Mouse (Mus musculus) hindbrain, embryonic 12.5 days (tissue): ENCODE data around the gene Pde10a. TPM values are rescaled to one million over a fixed set of nuclear protein-coding genes. Genes with fewer than 3 reads are reported as not detected.

ENCODE experiments used
- ATAC-seq: fragments of 200-750 bp; cut with Nextera tagmentation; 2 replicates; pipeline ENCODE4 v1.8.0; 2017; ENCODE audit warnings: moderate TSS enrichment; ENCODE audit not compliant: low FRiP score
- H3K27ac ChIP-seq: fragments of 300-500 bp; sonication (generic); 2 replicates; pipeline ENCODE4 v1.5.1; 2016; ENCODE audit warnings: mild to moderate bottlenecking
- H3K27me3 ChIP-seq: fragments of 300-500 bp; sonication (generic); 2 replicates; pipeline ENCODE4 v1.6.1; 2016; ENCODE audit warnings: mild to moderate bottlenecking
- H3K36me3 ChIP-seq: fragments of 300-500 bp; sonication (generic); 2 replicates; pipeline ENCODE4 v1.6.1; 2016; ENCODE audit warnings: mild to moderate bottlenecking
- H3K4me1 ChIP-seq: fragments of 300-500 bp; sonication (generic); 2 replicates; pipeline ENCODE4 v1.6.1; 2016
- H3K4me2 ChIP-seq: fragments of 300-500 bp; sonication (generic); replicated peaks from 2 replicates; pipeline ENCODE4 v1.6.1; 2016; ENCODE audit warnings: mild to moderate bottlenecking
- H3K4me3 ChIP-seq: fragments of 300-500 bp; sonication (generic); 2 replicates; pipeline ENCODE4 v1.5.1; 2016; ENCODE audit warnings: mild to moderate bottlenecking
- H3K9ac ChIP-seq: fragments of 300-500 bp; sonication (generic); 2 replicates; pipeline ENCODE4 v1.6.1; 2016; ENCODE audit warnings: mild to moderate bottlenecking, moderate library complexity
- H3K9me3 ChIP-seq: fragments of 300-500 bp; sonication (generic); replicated peaks from 2 replicates; pipeline ENCODE4 v1.6.1; 2016; ENCODE audit warnings: mild to moderate bottlenecking
- WGBS: fragments of 180-500 bp; shearing (Covaris S2); methylation state at CpG from one replicate; pipeline ENCODE4 v1.1.7; 2016; 5-methylcytosine and 5-hydroxymethylcytosine counted together
- polyA plus RNA-seq: library from polyadenylated mRNA; unstranded; fragments of >200 nt; fragmentation: Nextera tagmentation; extraction: Ambion mirVana; gene quantifications from 2 replicates; pipeline ENCODE4 v1.2.1, GENCODE M21; 2016

Gene Pde10a
- polyA plus RNA-seq, 1 experiment from 2014 or later, result 13.9 TPM

GRCm38 (mm10) chr17:8745334-8745733, 220.2 kb downstream of the Pde10a start:
- Histone ChIP-seq H3K36me3 (no peaks in the 10 kb centered on the region), H3K9me3 (no peaks in the 10 kb centered on the region), H3K4me3 (no peak overlapping the region), H3K27me3 (no peaks in the 10 kb centered on the region), H3K4me2 (no peak overlapping the region), H3K4me1 (no peaks in the 10 kb centered on the region), H3K27ac (no peak overlapping the region), H3K9ac (no peak overlapping the region)
- WGBS, result 71% methylated on average over 1 of the region's 1 CpGs
- no peak for ATAC-seq

DNA sequence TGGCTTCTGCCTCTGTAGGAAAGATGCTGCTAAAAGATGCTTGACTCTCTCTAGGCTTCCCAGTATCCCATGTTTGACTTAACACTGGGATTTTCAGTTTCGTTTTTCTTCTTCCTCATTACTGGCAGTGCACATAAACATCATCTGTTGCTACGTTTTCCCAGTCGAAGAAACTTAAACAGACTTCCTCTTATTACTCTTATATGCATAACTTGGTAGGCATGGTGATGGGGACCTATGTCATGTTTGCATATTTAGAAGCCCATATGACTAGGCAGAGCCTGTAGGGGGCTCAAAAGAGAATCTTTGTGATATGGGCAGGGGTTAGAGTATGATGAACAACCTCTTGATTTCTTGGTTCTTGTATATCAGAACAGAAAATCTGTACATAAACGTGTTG, 224.3 kb downstream of the Pde10a start:
- no peak overlapping the region for H3K9ac ChIP-seq
- H3K9me3 ChIP-seq, result no peaks in the 10 kb centered on the region
- no peaks in the 10 kb centered on the region for H3K4me1 ChIP-seq
- no peaks in the 10 kb centered on the region for H3K27me3 ChIP-seq
- 78% methylated on average over 4 of the region's 4 CpGs for WGBS
- no peak overlapping the region for H3K4me2 ChIP-seq
- H3K27ac ChIP-seq, result no peak overlapping the region
- no peak overlapping the region for H3K4me3 ChIP-seq
- H3K36me3 ChIP-seq, result no peaks in the 10 kb centered on the region
- no peak for ATAC-seq

GRCm38 (mm10) chr17:8757576-8757975, 232.4 kb downstream of the Pde10a start:
- ATAC-seq, result no peak
- Histone ChIP-seq H3K9ac (no peak overlapping the region), H3K36me3 (no peaks in the 10 kb centered on the region), H3K4me3 (no peak overlapping the region), H3K4me1 (no peaks in the 10 kb centered on the region), H3K9me3 (no peaks in the 10 kb centered on the region), H3K27ac (no peak overlapping the region), H3K27me3 (no peaks in the 10 kb centered on the region), H3K4me2 (no peak overlapping the region)
- WGBS, result 91% methylated on average over 5 of the region's 5 CpGs

DNA sequence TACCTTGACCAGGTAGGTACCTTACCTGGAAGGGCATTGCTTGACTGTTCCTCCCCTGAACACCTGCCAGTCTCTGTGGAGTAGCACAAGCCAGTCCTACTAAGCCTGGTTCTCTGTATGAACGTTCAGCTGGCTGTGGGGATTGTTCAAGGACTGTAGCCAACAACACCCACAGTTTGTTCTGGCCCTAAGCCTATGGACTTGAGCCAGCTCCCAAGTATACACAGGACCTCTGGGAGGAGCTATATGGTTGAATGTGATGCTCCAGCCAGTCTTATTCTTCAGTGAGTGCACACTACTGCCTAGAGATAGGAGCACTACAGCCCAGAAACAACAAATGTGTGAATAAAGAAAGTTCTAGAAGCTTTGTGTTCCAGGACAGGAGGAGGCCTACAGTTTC, 238.1 kb downstream of the Pde10a start:
- Histone ChIP-seq H3K4me1 (no peaks in the 10 kb centered on the region), H3K4me2 (no peak overlapping the region), H3K27ac (no peak overlapping the region), H3K36me3 (no peaks in the 10 kb centered on the region), H3K9me3 (no peaks in the 10 kb centered on the region), H3K9ac (no peak overlapping the region), H3K27me3 (no peaks in the 10 kb centered on the region), H3K4me3 (no peak overlapping the region)
- ATAC-seq, result no peak
- 67% methylated on average over 1 of the region's 1 CpGs for WGBS

- no peaks in the 10 kb centered on the region for H3K27me3 ChIP-seq
- ATAC-seq, result no peak
- no peaks in the 10 kb centered on the region for H3K36me3 ChIP-seq
- H3K9me3 ChIP-seq, result no peaks in the 10 kb centered on the region; the same call in 1 of the 2 replicates
- no peak overlapping the region for H3K9ac ChIP-seq
- H3K4me3 ChIP-seq, result no peak overlapping the region
- H3K4me1 ChIP-seq, result no peaks in the 10 kb centered on the region
- no peak overlapping the region for H3K27ac ChIP-seq
- H3K4me2 ChIP-seq, result no peak overlapping the region
- WGBS, result 86% methylated on average over 5 of the region's 5 CpGs
These were observed 240.9 kb downstream of the Pde10a start for GRCm38 (mm10) chr17:8765987-8766576.

GRCm38 (mm10) chr17:8769155-8769554, 244.0 kb downstream of the Pde10a start:
- 85% methylated on average over 1 of the region's 1 CpGs for WGBS
- no peak overlapping the region for H3K4me3 ChIP-seq
- H3K4me2 ChIP-seq, result no peak overlapping the region
- no peaks in the 10 kb centered on the region for H3K4me1 ChIP-seq
- H3K36me3 ChIP-seq, result no peaks in the 10 kb centered on the region
- no peak overlapping the region for H3K27ac ChIP-seq
- H3K9me3 ChIP-seq, result no peaks in the 10 kb centered on the region; the same call in 1 of the 2 replicates
- no peak for ATAC-seq
- no peak overlapping the region for H3K9ac ChIP-seq
- no peaks in the 10 kb centered on the region for H3K27me3 ChIP-seq

DNA sequence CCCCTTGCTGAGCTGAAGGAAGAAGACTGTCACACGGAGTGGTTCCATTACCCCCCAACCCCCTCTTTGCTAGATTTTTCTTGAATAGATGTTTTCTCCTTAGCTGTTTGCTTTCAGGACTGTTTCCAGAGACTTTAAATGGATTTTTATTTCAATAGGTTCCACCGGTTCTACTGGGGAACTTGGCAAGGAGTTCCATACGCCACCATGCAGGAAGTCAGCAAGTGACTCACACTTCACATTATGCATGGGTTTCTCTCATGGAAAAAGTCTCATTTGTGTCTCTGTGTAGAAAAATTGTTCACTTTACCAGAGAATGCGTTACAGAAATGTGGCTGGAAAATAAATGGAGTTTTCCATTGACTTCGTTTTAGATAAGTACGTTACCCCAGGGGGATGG, 248.2 kb downstream of the Pde10a start:
- Histone ChIP-seq H3K9me3 (no peaks in the 10 kb centered on the region; the same call in 1 of the 2 replicates), H3K4me1 (0 out of 2 replicates have a peak, but pooled peaks cover 4% of the 10 kb centered on the region), H3K4me3 (no peak overlapping the region), H3K4me2 (no peak overlapping the region), H3K27ac (no peak overlapping the region), H3K9ac (no peak overlapping the region), H3K36me3 (no peaks in the 10 kb centered on the region), H3K27me3 (no peaks in the 10 kb centered on the region)
- ATAC-seq, result no peak
- 88% methylated on average over 6 of the region's 6 CpGs for WGBS

DNA sequence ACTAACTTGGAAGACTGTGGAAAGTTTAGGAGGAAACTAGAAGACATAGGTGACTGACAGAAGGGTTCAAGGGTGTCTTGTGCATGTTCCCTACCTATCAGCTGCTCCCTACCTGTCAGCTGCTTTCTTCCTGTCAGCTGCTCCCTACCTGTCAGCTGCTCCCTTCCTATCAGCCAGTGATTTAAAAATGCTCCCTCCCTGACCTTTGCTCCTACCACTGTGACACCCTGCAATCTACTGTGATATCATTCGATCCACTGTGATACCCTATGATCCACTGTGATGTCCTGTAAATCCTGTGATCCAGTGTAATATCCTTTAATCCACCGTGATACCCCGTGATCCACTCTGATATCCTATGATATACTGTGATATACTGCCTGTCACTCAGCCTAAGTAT, 249.1 kb downstream of the Pde10a start:
- Histone ChIP-seq H3K36me3 (no peaks in the 10 kb centered on the region), H3K4me2 (no peak overlapping the region), H3K27ac (no peak overlapping the region), H3K4me1 (0 out of 2 replicates have a peak, but pooled peaks cover 4% of the 10 kb centered on the region), H3K27me3 (no peaks in the 10 kb centered on the region), H3K4me3 (no peak overlapping the region), H3K9me3 (no peaks in the 10 kb centered on the region; the same call in 1 of the 2 replicates), H3K9ac (no peak overlapping the region)
- no peak for ATAC-seq
- 82% methylated on average over 3 of the region's 3 CpGs for WGBS

- H3K4me3 ChIP-seq, result no peak overlapping the region
- WGBS, result 81% methylated on average over 11 of the region's 11 CpGs
- no peaks in the 10 kb centered on the region for H3K36me3 ChIP-seq
- no peak overlapping the region for H3K27ac ChIP-seq
- 0 out of 2 replicates have a peak, but pooled peaks cover 4% of the 10 kb centered on the region for H3K4me1 ChIP-seq
- no peak overlapping the region for H3K4me2 ChIP-seq
- ATAC-seq, result no peak
- no peak overlapping the region for H3K9ac ChIP-seq
- H3K9me3 ChIP-seq, result no peaks in the 10 kb centered on the region
- H3K27me3 ChIP-seq, result no peaks in the 10 kb centered on the region
These were observed 250.5 kb downstream of the Pde10a start for GRCm38 (mm10) chr17:8775571-8776161.

DNA sequence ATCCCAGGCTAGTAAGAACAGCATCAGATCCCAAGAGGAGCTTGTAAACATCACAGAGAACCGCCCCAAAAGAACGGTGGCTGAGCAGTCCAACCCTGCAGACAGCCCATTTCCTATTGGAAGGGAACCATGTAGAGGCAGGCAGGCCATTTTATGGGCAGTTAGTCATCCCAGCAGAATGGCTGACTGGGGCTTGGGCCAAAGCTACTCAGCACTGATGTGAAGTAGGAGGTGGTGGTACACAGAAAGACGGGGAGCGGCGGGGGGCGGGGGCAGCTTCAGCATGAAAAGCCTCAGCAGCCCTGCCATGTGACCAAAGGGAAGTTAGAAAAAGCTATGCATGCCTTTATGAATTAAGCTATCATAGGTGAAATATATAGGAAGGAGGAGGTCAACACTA, 252.5 kb downstream of the Pde10a start:
- no peaks in the 10 kb centered on the region for H3K36me3 ChIP-seq
- ATAC-seq, result no peak
- no peak overlapping the region for H3K9ac ChIP-seq
- no peaks in the 10 kb centered on the region for H3K9me3 ChIP-seq
- no peak overlapping the region for H3K4me2 ChIP-seq
- 91% methylated on average over 6 of the region's 6 CpGs for WGBS
- 0 out of 2 replicates have a peak, but pooled peaks cover 4% of the 10 kb centered on the region for H3K4me1 ChIP-seq
- H3K27ac ChIP-seq, result no peak overlapping the region
- no peaks in the 10 kb centered on the region for H3K27me3 ChIP-seq
- H3K4me3 ChIP-seq, result no peak overlapping the region

- no peak for ATAC-seq
- 0 out of 2 replicates have a peak, but pooled peaks cover 4% of the 10 kb centered on the region for H3K4me1 ChIP-seq
- WGBS, result 65% methylated on average over 5 of the region's 5 CpGs
These were observed 253.7 kb downstream of the Pde10a start for GRCm38 (mm10) chr17:8778839-8779238.

DNA sequence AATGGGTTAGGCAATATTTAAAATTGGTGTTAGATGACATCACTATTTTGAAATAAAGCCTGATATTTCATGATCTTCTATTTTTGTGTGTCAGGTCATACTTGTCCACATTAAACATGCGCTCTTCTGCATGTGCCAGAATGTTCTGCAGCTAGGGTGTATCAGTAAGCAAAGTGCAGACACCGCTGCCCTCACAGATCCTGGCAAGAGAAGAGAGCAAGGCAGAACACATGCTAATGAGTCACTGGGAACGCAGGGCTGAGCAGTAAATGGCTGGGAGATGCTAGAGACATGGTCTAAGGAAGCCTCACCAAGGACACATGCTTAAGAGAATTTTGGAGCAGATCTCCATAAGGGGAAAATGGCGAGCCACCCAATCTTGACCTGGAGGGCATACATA, 255.3 kb downstream of the Pde10a start:
- Histone ChIP-seq H3K27me3 (no peaks in the 10 kb centered on the region), H3K4me1 (0 out of 2 replicates have a peak, but pooled peaks cover 4% of the 10 kb centered on the region), H3K9me3 (no peaks in the 10 kb centered on the region), H3K36me3 (no peaks in the 10 kb centered on the region), H3K4me2 (no peak overlapping the region), H3K4me3 (no peak overlapping the region), H3K9ac (no peak overlapping the region), H3K27ac (no peak overlapping the region)
- no peak for ATAC-seq
- WGBS, result 81% methylated on average over 4 of the region's 4 CpGs

More at GRCm38 (mm10) chr17:8778839-8779238, 253.7 kb downstream of the Pde10a start:
- Histone ChIP-seq H3K9ac (no peak overlapping the region), H3K9me3 (no peaks in the 10 kb centered on the region), H3K27me3 (no peaks in the 10 kb centered on the region), H3K36me3 (no peaks in the 10 kb centered on the region), H3K27ac (no peak overlapping the region), H3K4me3 (no peak overlapping the region), H3K4me2 (no peak overlapping the region)

DNA sequence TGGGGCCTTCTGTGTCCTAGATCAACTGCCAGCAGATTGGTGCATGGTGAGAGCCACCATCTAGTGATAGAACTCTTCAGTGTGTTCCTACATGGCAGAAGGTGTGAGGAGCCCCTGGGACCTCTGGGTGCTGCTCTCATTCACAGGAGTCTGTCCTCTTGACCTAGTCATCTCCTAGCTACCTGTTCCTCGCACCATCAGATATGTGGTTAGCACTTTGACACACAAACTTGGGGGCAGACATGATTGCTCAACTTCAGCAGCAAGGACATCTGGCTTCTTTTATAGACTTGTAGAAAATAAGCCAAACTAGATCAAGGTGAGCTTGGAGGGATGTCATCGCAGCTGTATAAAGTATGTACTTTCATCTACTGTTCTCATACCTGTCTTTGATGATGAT, 255.9 kb downstream of the Pde10a start:
- H3K36me3 ChIP-seq, result no peaks in the 10 kb centered on the region
- H3K27me3 ChIP-seq, result no peaks in the 10 kb centered on the region
- WGBS, result 94% methylated on average over 2 of the region's 2 CpGs
- H3K4me3 ChIP-seq, result no peak overlapping the region
- no peak overlapping the region for H3K27ac ChIP-seq
- no peak overlapping the region for H3K9ac ChIP-seq
- H3K4me1 ChIP-seq, result no peaks in the 10 kb centered on the region
- ATAC-seq, result no peak
- no peaks in the 10 kb centered on the region for H3K9me3 ChIP-seq
- no peak overlapping the region for H3K4me2 ChIP-seq
